Mouse (Mus musculus) thymus, adult 2 months (tissue): ENCODE data around the gene Gm13285. TPM values are rescaled to one million over a fixed set of nuclear protein-coding genes. Genes with fewer than 3 reads are reported as not detected.
"Not testable (repeated sequence)": the region's sequence is repeated elsewhere in the genome, so short reads cannot be mapped to it uniquely, and the experiment has no call there.

Experiments
- DNase-seq: peaks from one replicate; pipeline ENCODE4 v3.0.0; 2021
- H3K27ac ChIP-seq: fragments of 200-500 bp; 2 replicates; pipeline ENCODE4 v1.5.1; 2012; ENCODE audit warnings: low read length, control low read depth; ENCODE audit not compliant: control insufficient read depth, insufficient read depth
- H3K27me3 ChIP-seq: fragments of 200-500 bp; 2 replicates; pipeline ENCODE4 v1.6.1; 2012; ENCODE audit warnings: mild to moderate bottlenecking, low read length, moderate library complexity, mixed read lengths; ENCODE audit not compliant: control insufficient read depth, insufficient read depth
- H3K36me3 ChIP-seq: fragments of 200-500 bp; 2 replicates; pipeline ENCODE4 v1.6.1; 2012; ENCODE audit warnings: mild to moderate bottlenecking, low read length, moderate library complexity; ENCODE audit not compliant: control insufficient read depth, insufficient read depth
- H3K4me1 ChIP-seq: fragments of 200-500 bp; replicated peaks from 2 replicates; pipeline ENCODE4 v1.6.1; 2012; ENCODE audit warnings: low read length; ENCODE audit not compliant: control insufficient read depth, insufficient read depth
- H3K4me3 ChIP-seq: fragments of 200-500 bp; 2 replicates; pipeline ENCODE4 v1.5.1; 2012; ENCODE audit warnings: mild to moderate bottlenecking, low read length, control low read depth, moderate library complexity; ENCODE audit not compliant: control insufficient read depth, insufficient read depth
- CTCF ChIP-seq: fragments of 200-500 bp; IDR thresholded peaks from 2 replicates; pipeline ENCODE4 v1.5.1; 2012; ENCODE audit warnings: mild to moderate bottlenecking, control low read depth, low read length, moderate library complexity, borderline replicate concordance; ENCODE audit not compliant: control insufficient read depth, poor library complexity, insufficient read depth; ENCODE audit errors: extremely low read depth
- POLR2A ChIP-seq: fragments of 200-500 bp; IDR thresholded peaks from 2 replicates; pipeline ENCODE4 v1.6.1; 2012; ENCODE audit warnings: mild to moderate bottlenecking, low read length, control low read depth, moderate library complexity; ENCODE audit not compliant: control insufficient read depth, poor library complexity, insufficient read depth; ENCODE audit errors: extremely low read depth
- WGBS: fragments of 180-500 bp; shearing (Covaris S2); methylation state at CpG from one replicate; pipeline ENCODE4 v1.1.7; 2018; 5-methylcytosine and 5-hydroxymethylcytosine counted together
- polyA plus RNA-seq: library from polyadenylated mRNA; depleted of rRNA; stranded (reverse); fragments of >200 nt; gene quantifications from 2 replicates; pipeline ENCODE4 v1.2.3, GENCODE M21; 2012

Gene Gm13285
- polyA plus RNA-seq, 1 experiment, result not detected

DNA sequence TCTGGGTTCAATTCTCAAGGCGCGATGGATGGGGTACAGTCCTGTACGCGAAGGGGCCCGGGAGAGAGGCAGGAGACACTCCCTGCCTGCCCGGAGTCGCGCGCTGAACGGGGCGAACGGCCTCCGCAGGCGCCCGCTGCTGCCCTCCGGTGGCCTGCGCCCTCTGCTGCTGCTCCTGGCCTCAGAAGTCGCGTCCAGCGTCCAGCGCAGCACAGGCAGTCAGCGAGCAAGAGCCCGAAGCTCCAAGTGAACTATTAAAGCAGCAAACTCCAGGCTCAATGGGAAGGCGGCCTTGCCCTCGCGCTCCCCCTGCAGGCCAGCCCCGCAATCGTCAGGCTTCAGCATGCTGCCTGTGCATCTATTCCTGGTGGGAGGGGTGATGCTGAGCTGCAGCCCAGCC, 39.0 kb upstream of the Gm13285 start:
- not testable (repeated sequence) for H3K36me3 ChIP-seq, H3K27ac ChIP-seq, H3K4me1 ChIP-seq, H3K27me3 ChIP-seq
- 0 out of 2 replicates have a peak, but pooled peaks have one; percentile 23 for TF ChIP-seq POLR2A
- 1% methylated on average over 26 of the region's 28 CpGs for WGBS
- peak overlapping the region; percentile 86 for H3K4me3 ChIP-seq
- peak; percentile 35 for DNase-seq

- H3K4me1 ChIP-seq, H3K4me3 ChIP-seq, H3K27ac ChIP-seq, H3K27me3 ChIP-seq, H3K36me3 ChIP-seq: not testable (repeated sequence)
- WGBS, result 80% methylated on average over 6 of the region's 8 CpGs
- DNase-seq, result peak; percentile 95
Measured at GRCm38 (mm10) chr4:88761776-88762175, 37.7 kb upstream of the Gm13285 start.

DNA sequence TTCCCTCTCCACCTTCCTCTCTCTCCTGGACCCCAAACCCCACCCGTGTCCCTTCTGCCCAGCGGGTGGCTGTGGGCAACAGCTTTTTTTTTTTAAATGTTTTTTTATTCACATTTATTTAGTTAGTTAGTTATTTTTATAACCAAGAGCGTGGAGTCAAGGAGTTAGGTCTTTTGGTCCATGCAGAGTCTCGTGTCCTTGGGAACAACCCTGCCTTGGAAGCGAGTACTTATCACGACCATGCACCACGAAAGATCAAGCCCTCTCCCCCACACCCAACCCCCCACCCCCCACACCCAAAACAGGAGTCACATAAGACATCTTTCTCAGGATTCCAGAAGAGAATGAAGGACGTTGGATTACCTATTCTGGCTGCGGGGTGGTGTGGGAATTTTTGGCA, 37.1 kb upstream of the Gm13285 start:
- not testable (repeated sequence) for H3K27me3 ChIP-seq, H3K36me3 ChIP-seq, H3K4me1 ChIP-seq, H3K4me3 ChIP-seq, H3K27ac ChIP-seq
- DNase-seq, result peak; percentile 28
- WGBS, result 63% methylated on average over 9 of the region's 9 CpGs

GRCm38 (mm10) chr4:88763384-88764018, 36.0 kb upstream of the Gm13285 start:
- H3K4me3 ChIP-seq, result peak overlapping the region; percentile 85
- not testable (repeated sequence) for H3K36me3 ChIP-seq, H3K27me3 ChIP-seq, H3K4me1 ChIP-seq, H3K27ac ChIP-seq
- peak; percentile 43; the same call in 1 of the 2 replicates for TF ChIP-seq CTCF
- 1% methylated on average over 34 of the region's 42 CpGs for WGBS
- peak; percentile 19 for DNase-seq

DNA sequence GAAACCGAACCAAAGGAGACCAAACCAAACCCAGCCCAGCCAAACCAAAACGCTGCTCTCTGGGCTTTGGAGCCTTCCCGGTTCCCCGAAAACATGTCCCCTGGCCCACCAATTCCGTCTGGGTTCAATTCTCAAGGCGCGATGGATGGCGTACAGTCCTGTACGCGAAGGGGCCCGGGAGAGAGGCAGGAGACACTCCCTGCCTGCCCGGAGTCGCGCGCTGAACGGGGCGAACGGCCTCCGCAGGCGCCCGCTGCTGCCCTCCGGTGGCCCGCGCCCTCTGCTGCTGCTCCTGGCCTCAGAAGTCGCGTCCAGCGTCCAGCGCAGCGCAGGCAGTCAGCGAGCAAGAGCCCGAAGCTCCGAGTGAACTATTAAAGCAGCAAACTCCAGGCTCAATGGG, 25.9 kb upstream of the Gm13285 start, which contains the start of gene Gm13290:
Gene Gm13290 (plus strand): TSS at position 301 of the 400 bp plus-strand sequence.
- not testable (repeated sequence) for H3K27ac ChIP-seq, DNase-seq, H3K36me3 ChIP-seq, H3K4me3 ChIP-seq, H3K27me3 ChIP-seq, H3K4me1 ChIP-seq
- no CpG with 5 or more reads among the region's 32 CpGs for WGBS

DNA sequence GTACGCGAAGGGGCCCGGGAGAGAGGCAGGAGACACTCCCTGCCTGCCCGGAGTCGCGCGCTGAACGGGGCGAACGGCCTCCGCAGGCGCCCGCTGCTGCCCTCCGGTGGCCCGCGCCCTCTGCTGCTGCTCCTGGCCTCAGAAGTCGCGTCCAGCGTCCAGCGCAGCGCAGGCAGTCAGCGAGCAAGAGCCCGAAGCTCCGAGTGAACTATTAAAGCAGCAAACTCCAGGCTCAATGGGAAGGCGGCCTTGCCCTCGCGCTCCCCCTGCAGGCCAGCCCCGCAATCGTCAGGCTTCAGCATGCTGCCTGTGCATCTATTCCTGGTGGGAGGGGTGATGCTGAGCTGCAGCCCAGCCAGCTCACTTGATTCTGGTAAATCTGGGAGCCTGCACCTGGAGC, 22.8 kb upstream of the Gm13285 start, which contains the start of gene Gm13289:
Gene Gm13289 (plus strand): TSS at position 301 of the 400 bp plus-strand sequence.
- H3K27ac ChIP-seq, H3K36me3 ChIP-seq, DNase-seq, H3K27me3 ChIP-seq, H3K4me1 ChIP-seq, H3K4me3 ChIP-seq: not testable (repeated sequence)
- no CpG with 5 or more reads among the region's 29 CpGs for WGBS

- H3K27ac ChIP-seq, DNase-seq: not testable (repeated sequence)
- whole genome bisulfite sequencing, result no CpG with 5 or more reads among the region's 29 CpGs
Measured at GRCm38 (mm10) chr4:88779550-88779949, 19.9 kb upstream of the Gm13285 start, which contains the start of gene Gm13272. TSS of gene Gm13272 (plus strand) at chr4:88779850.

DNA sequence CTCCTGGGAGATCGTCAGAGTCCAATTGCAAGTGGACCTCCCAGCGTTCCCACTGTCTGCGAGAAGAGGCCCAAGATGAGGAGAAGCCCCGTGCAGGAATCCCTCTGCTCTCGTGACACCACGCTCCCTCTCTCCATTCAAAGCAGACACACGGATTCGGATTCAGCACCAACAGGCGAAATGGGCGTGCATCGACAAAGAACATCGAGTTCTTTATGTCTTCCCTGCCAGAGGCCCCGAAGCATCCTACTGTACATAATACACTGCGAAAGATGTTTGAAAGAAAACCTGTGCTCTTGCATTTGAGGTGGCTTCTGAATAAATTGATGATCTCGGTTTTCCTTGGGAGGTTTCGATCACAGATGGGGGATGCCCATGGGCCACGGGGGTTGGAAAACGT, 19.1 kb upstream of the Gm13285 start:
- 71% methylated on average over 16 of the region's 18 CpGs for WGBS
- not testable (repeated sequence) for H3K4me1 ChIP-seq, H3K36me3 ChIP-seq, DNase-seq, H3K27ac ChIP-seq, H3K27me3 ChIP-seq, H3K4me3 ChIP-seq

More at GRCm38 (mm10) chr4:88779550-88779949, 19.9 kb upstream of the Gm13285 start, which contains the start of gene Gm13272:
- H3K4me1 ChIP-seq, H3K36me3 ChIP-seq, H3K27me3 ChIP-seq, H3K4me3 ChIP-seq: not testable (repeated sequence)

DNA sequence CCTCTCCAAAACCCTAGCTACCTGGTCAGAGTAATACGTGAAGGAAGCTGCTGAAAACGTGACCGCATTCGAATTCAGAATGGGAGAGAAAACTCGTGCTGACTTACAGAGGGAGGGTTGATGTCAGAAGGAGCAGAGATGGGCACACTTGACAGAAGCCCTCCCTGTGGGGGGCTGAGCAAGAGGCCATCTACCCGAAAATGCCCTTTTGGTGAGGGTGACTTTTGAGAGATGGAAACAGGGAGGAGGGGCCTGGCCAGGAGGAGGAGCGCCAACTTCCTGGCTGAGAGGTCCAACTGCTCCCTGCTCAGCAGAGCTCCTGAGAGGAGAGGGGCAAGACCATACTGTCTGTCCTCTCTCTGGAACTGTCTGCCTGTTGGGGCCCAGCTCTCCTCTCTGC, 17.6 kb upstream of the Gm13285 start, which contains the start of gene Ifnz:
Gene Ifnz (plus strand): TSS at position 301 of the 400 bp plus-strand sequence.
- not testable (repeated sequence) for DNase-seq, H3K27ac ChIP-seq, H3K36me3 ChIP-seq, H3K4me1 ChIP-seq, H3K27me3 ChIP-seq
- 6% methylated on average over 5 of the region's 7 CpGs for WGBS
- H3K4me3 ChIP-seq, result peak within 1 kb of the TSS; percentile 54

- not testable (repeated sequence) for H3K36me3 ChIP-seq, H3K27ac ChIP-seq, H3K27me3 ChIP-seq, H3K4me1 ChIP-seq, DNase-seq
- 0% methylated on average over 19 of the region's 31 CpGs for WGBS
- H3K4me3 ChIP-seq, result peak overlapping the region; percentile 54
Measured at GRCm38 (mm10) chr4:88782335-88782734, 17.1 kb upstream of the Gm13285 start.

DNA sequence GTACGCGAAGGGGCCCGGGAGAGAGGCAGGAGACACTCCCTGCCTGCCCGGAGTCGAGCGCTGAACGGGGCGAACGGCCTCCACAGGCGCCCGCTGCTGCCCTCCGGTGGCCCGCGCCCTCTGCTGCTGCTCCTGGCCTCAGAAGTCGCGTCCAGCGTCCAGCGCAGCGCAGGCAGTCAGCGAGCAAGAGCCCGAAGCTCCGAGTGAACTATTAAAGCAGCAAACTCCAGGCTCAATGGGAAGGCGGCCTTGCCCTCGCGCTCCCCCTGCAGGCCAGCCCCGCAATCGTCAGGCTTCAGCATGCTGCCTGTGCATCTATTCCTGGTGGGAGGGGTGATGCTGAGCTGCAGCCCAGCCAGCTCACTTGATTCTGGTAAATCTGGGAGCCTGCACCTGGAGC, 14.1 kb upstream of the Gm13285 start, which contains the start of gene Gm13276:
Gene Gm13276 (plus strand): TSS at position 301 of the 400 bp plus-strand sequence.
- not testable (repeated sequence) for H3K27ac ChIP-seq, DNase-seq
- WGBS, result no CpG with 5 or more reads among the region's 27 CpGs

More for the DNA sequence above, 14.1 kb upstream of the Gm13285 start, which contains the start of gene Gm13276:
- H3K27me3 ChIP-seq, H3K36me3 ChIP-seq, H3K4me1 ChIP-seq, H3K4me3 ChIP-seq: not testable (repeated sequence)
